Mouse (Mus musculus): ENCODE measurements around the gene Gfod1. TPM values are rescaled to one million over a fixed set of nuclear protein-coding genes. Genes with fewer than 3 reads are reported as not detected.

Gfod1 gene
- polyA plus RNA-seq, 1 experiment from 2014 or later = 2.4 TPM

DNA sequence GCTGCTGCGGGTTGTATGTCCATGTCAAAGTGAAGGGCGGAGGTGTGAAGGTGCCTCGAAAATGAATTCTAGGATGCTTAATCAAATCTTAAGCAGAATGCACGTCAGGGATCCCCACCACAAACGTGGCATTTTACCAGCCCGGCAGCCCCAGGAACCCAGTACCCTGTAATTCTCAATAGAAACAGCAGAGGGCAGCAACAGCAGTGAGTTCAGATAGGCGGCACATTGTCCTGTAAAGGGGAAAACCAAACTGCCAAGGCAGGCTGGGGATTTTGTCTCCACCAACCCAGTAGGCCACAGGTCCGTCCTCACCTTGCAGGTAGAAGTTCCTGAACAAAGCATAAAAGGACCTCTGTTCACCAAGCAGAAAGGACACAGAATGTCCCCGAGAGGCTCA, 130.7 kb downstream of the Gfod1 start:
- peak; percentile 80 for DNase-seq (ENCODE audit: low spot score)
- no peak overlapping the region for H3K4me3 ChIP-seq (ENCODE audit: low read depth, low read length)
- H3K27me3 ChIP-seq (replicated peaks; ENCODE audit: control insufficient read depth, insufficient read depth, low read length) = no peaks in the 10 kb centered on the region
- H3K9me3 ChIP-seq (replicated peaks; ENCODE audit: control insufficient read depth, low read length) = no peaks in the 10 kb centered on the region
- H3K4me2 ChIP-seq (ENCODE audit: low read length) = no peak overlapping the region
- no peak overlapping the region for H3K9ac ChIP-seq (ENCODE audit: low read length)
- peaks cover 3% of the 10 kb centered on the region; the same call in 1 of the 2 replicates for H3K36me3 ChIP-seq (ENCODE audit: control insufficient read depth, insufficient read depth, low read length)
- no peak overlapping the region for H3K27ac ChIP-seq (ENCODE audit: low read depth, low read length)
- H3K4me1 ChIP-seq (ENCODE audit: control insufficient read depth, insufficient read depth, low read length) = no peaks in the 10 kb centered on the region
- peak; percentile 12; the same call in 1 of the 2 replicates for ATAC-seq
- WGBS = 18% methylated on average over 9 of the region's 9 CpGs

- H3K27me3 ChIP-seq (replicated peaks; ENCODE audit: control insufficient read depth, insufficient read depth, low read length) = no peaks in the 10 kb centered on the region
- H3K4me1 ChIP-seq (ENCODE audit: control insufficient read depth, insufficient read depth, low read length) = no peaks in the 10 kb centered on the region
- peak overlapping the region; percentile 85; the same call in 1 of the 2 replicates for H3K9ac ChIP-seq (ENCODE audit: low read length)
- H3K36me3 ChIP-seq (ENCODE audit: control insufficient read depth, insufficient read depth, low read length) = peaks cover 3% of the 10 kb centered on the region; the same call in 1 of the 2 replicates
- peak overlapping the region; percentile 66 for H3K4me3 ChIP-seq (ENCODE audit: low read depth, low read length)
- no peaks in the 10 kb centered on the region for H3K9me3 ChIP-seq (replicated peaks; ENCODE audit: control insufficient read depth, low read length)
- no peak for ATAC-seq
- H3K27ac ChIP-seq (ENCODE audit: low read depth, low read length) = no peak overlapping the region
- DNase-seq (ENCODE audit: low spot score) = no peak
- 40% methylated on average over 14 of the region's 14 CpGs for WGBS
- peak overlapping the region; percentile 72 for H3K4me2 ChIP-seq (ENCODE audit: low read length)
Observed at GRCm38 (mm10) chr13:43172036-43172713, 131.8 kb downstream of the Gfod1 start.

DNA sequence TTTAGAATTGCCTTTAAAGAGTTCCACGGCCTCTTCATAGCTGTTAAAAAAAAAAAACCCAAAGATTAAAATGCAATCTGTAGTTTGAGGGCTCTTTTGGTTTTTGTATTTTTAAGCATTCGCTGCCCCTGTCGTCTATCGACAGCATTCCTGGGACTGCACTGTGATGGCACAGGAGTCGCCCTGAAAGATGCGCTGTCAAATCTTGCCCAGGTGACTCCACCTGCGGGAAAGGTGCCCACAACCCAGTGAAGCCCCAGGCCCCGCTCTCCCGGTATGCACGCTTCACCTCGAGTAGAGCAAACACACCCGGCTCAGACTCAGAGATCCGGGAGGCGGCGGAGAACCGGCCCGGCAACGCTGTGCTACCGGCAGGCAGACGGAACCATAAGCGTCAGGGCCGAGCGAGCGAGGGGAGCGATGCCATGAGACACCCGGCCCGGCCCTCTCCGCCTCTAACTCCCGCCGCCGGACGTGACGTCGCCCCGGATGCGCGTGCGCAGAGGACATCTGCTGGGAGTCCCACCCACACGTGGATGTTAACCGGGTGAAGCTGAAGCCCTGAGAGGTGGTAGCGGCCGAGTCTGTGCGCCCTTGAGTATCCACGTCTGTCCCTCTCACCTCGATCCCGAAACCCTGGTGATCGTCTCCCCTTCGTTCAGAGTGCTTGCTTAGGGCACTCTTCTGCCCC, 132.8 kb downstream of the Gfod1 start, which contains the start of gene Tbc1d7:
Gene Tbc1d7 (minus strand): TSS at position 482 of the 691 bp plus-strand sequence.
- Histone ChIP-seq H3K36me3 (ENCODE audit: control insufficient read depth, insufficient read depth, low read length) (peaks cover 3% of the 10 kb centered on the region; the same call in 1 of the 2 replicates), H3K27me3 (replicated peaks; ENCODE audit: control insufficient read depth, insufficient read depth, low read length) (no peaks in the 10 kb centered on the region), H3K4me2 (ENCODE audit: low read length) (peak within 1 kb of the TSS; percentile 72), H3K9ac (ENCODE audit: low read length) (peak within 1 kb of the TSS; percentile 85), H3K4me3 (ENCODE audit: low read depth, low read length) (peak within 1 kb of the TSS; percentile 66), H3K27ac (ENCODE audit: low read depth, low read length) (peak within 1 kb of the TSS; percentile 80), H3K4me1 (ENCODE audit: control insufficient read depth, insufficient read depth, low read length) (no peaks in the 10 kb centered on the region), H3K9me3 (replicated peaks; ENCODE audit: control insufficient read depth, low read length) (no peaks in the 10 kb centered on the region)
- ATAC-seq (peak; percentile 97), DNase-seq (ENCODE audit: low spot score) (peak; percentile 97)
- under 1% methylated on average over 48 of the region's 48 CpGs for WGBS

DNA sequence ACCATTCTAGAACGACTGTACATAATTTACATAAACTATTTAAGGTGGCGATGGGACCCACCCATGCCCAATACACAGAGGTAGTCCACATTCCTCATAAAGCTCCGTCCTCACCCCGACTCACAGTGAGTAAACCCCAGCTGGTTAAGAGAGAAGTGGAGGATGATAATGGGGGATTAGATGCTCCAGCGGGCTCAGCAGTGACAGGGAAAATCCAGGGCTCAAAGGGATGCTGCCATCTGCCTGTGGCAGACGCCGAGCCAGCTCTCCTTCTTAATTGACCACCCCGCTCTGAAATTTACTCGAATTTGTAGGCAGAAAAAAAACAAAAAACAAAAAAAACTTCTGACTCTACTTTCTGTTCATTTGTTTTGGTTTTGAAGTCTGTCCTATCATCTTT, 136.3 kb downstream of the Gfod1 start:
- Histone ChIP-seq H3K4me1 (ENCODE audit: control insufficient read depth, insufficient read depth, low read length) (no peaks in the 10 kb centered on the region), H3K27ac (ENCODE audit: low read depth, low read length) (no peak overlapping the region), H3K27me3 (replicated peaks; ENCODE audit: control insufficient read depth, insufficient read depth, low read length) (no peaks in the 10 kb centered on the region), H3K4me3 (ENCODE audit: low read depth, low read length) (no peak overlapping the region), H3K9ac (ENCODE audit: low read length) (no peak overlapping the region), H3K9me3 (replicated peaks; ENCODE audit: control insufficient read depth, low read length) (no peaks in the 10 kb centered on the region), H3K4me2 (ENCODE audit: low read length) (no peak overlapping the region), H3K36me3 (ENCODE audit: control insufficient read depth, insufficient read depth, low read length) (peaks cover 24% of the 10 kb centered on the region)
- ATAC-seq (no peak), DNase-seq (ENCODE audit: low spot score) (no peak)
- WGBS = 65% methylated on average over 9 of the region's 9 CpGs

- H3K4me3 ChIP-seq (ENCODE audit: low read depth, low read length) = no peak overlapping the region
- DNase-seq (ENCODE audit: low spot score) (no peak), ATAC-seq (no peak)
- peaks cover 31% of the 10 kb centered on the region for H3K36me3 ChIP-seq (ENCODE audit: control insufficient read depth, insufficient read depth, low read length)
- no peaks in the 10 kb centered on the region for H3K4me1 ChIP-seq (ENCODE audit: control insufficient read depth, insufficient read depth, low read length)
- no peaks in the 10 kb centered on the region for H3K9me3 ChIP-seq (replicated peaks; ENCODE audit: control insufficient read depth, low read length)
- no peak overlapping the region for H3K4me2 ChIP-seq (ENCODE audit: low read length)
- no peaks in the 10 kb centered on the region for H3K27me3 ChIP-seq (replicated peaks; ENCODE audit: control insufficient read depth, insufficient read depth, low read length)
- no peak overlapping the region for H3K9ac ChIP-seq (ENCODE audit: low read length)
- no peak overlapping the region for H3K27ac ChIP-seq (ENCODE audit: low read depth, low read length)
- WGBS = 88% methylated on average over 3 of the region's 3 CpGs
Observed at GRCm38 (mm10) chr13:43159429-43159828, 144.5 kb downstream of the Gfod1 start.

GRCm38 (mm10) chr13:43158281-43158680, 145.7 kb downstream of the Gfod1 start:
- DNase-seq (ENCODE audit: low spot score) (no peak), ATAC-seq (no peak)
- H3K4me2 ChIP-seq (ENCODE audit: low read length) = no peak overlapping the region
- H3K36me3 ChIP-seq (ENCODE audit: control insufficient read depth, insufficient read depth, low read length) = peaks cover 32% of the 10 kb centered on the region
- WGBS = 60% methylated on average over 5 of the region's 5 CpGs
- no peaks in the 10 kb centered on the region for H3K9me3 ChIP-seq (replicated peaks; ENCODE audit: control insufficient read depth, low read length)
- H3K27me3 ChIP-seq (replicated peaks; ENCODE audit: control insufficient read depth, insufficient read depth, low read length) = no peaks in the 10 kb centered on the region
- H3K4me3 ChIP-seq (ENCODE audit: low read depth, low read length) = no peak overlapping the region
- H3K4me1 ChIP-seq (ENCODE audit: control insufficient read depth, insufficient read depth, low read length) = no peaks in the 10 kb centered on the region
- no peak overlapping the region for H3K27ac ChIP-seq (ENCODE audit: low read depth, low read length)
- H3K9ac ChIP-seq (ENCODE audit: low read length) = no peak overlapping the region

DNA sequence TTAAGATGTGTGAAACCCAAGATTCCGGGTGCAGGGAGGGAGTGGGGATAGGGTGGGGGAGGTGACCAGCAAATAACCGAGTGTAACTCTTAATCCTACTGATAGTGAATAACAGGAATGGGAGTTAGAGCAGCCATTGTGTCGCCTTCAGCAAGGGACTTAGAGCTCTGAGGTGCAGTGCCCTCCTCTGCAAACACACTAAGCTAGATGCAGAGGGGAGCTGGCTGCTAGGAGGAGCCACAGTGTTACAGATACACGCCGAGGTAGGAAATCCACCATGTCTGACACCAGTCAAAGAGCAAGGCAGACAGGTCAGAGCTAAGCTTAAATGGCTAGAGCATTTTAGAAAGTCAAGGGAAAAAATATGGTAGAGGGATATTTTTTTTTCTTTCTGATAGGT, 146.6 kb downstream of the Gfod1 start:
- Histone ChIP-seq H3K27ac (ENCODE audit: low read depth, low read length) (no peak overlapping the region), H3K4me1 (ENCODE audit: control insufficient read depth, insufficient read depth, low read length) (no peaks in the 10 kb centered on the region), H3K9ac (ENCODE audit: low read length) (no peak overlapping the region), H3K27me3 (replicated peaks; ENCODE audit: control insufficient read depth, insufficient read depth, low read length) (no peaks in the 10 kb centered on the region), H3K9me3 (replicated peaks; ENCODE audit: control insufficient read depth, low read length) (no peaks in the 10 kb centered on the region), H3K4me2 (ENCODE audit: low read length) (no peak overlapping the region), H3K4me3 (ENCODE audit: low read depth, low read length) (no peak overlapping the region), H3K36me3 (ENCODE audit: control insufficient read depth, insufficient read depth, low read length) (peaks cover 27% of the 10 kb centered on the region)
- WGBS = 35% methylated on average over 5 of the region's 5 CpGs
- no peak for DNase-seq (ENCODE audit: low spot score)
- ATAC-seq = no peak

DNA sequence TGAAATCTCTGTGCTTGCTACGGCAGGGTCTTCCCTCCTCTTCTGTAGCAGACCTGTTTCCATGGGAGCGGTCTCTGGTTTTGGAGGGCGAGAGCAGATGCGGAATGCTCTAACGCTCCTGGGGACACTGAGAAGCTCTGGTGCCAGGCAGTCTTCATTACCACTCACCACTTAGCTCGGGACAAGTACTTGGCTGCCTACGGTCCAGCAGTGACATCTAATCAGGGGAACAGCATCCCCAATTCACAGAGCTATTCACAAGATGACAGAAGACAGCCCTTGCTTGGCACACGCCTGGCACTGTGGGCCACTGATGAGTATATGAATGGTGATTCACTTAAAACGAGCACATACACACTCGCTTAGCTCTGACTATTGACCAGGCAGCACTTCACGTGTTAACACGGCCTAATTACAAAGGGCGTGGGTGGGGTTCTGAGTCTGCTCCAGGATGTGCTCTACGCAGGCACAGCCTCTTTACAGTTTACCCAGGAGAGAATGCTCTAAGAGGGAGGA, 151.9 kb downstream of the Gfod1 start:
- H3K9ac ChIP-seq (ENCODE audit: low read length) = no peak overlapping the region
- WGBS = 86% methylated on average over 14 of the region's 14 CpGs
- H3K27me3 ChIP-seq (replicated peaks; ENCODE audit: control insufficient read depth, insufficient read depth, low read length) = no peaks in the 10 kb centered on the region
- H3K9me3 ChIP-seq (replicated peaks; ENCODE audit: control insufficient read depth, low read length) = no peaks in the 10 kb centered on the region
- H3K27ac ChIP-seq (ENCODE audit: low read depth, low read length) = no peak overlapping the region
- no peaks in the 10 kb centered on the region for H3K4me1 ChIP-seq (ENCODE audit: control insufficient read depth, insufficient read depth, low read length)
- H3K4me3 ChIP-seq (ENCODE audit: low read depth, low read length) = no peak overlapping the region
- ATAC-seq (no peak), DNase-seq (ENCODE audit: low spot score) (no peak)
- no peak overlapping the region for H3K4me2 ChIP-seq (ENCODE audit: low read length)
- peaks cover 42% of the 10 kb centered on the region for H3K36me3 ChIP-seq (ENCODE audit: control insufficient read depth, insufficient read depth, low read length)

- Histone ChIP-seq H3K9ac (ENCODE audit: low read length) (no peak overlapping the region), H3K27ac (ENCODE audit: low read depth, low read length) (no peak overlapping the region), H3K36me3 (ENCODE audit: control insufficient read depth, insufficient read depth, low read length) (peaks cover 35% of the 10 kb centered on the region), H3K27me3 (replicated peaks; ENCODE audit: control insufficient read depth, insufficient read depth, low read length) (no peaks in the 10 kb centered on the region), H3K9me3 (replicated peaks; ENCODE audit: control insufficient read depth, low read length) (no peaks in the 10 kb centered on the region), H3K4me1 (ENCODE audit: control insufficient read depth, insufficient read depth, low read length) (no peaks in the 10 kb centered on the region), H3K4me3 (ENCODE audit: low read depth, low read length) (no peak overlapping the region), H3K4me2 (ENCODE audit: low read length) (no peak overlapping the region)
- WGBS = 83% methylated on average over 3 of the region's 3 CpGs
- DNase-seq (ENCODE audit: low spot score) = no peak
- ATAC-seq = no peak
Observed at GRCm38 (mm10) chr13:43149661-43150060, 154.3 kb downstream of the Gfod1 start.
